Mouse (Mus musculus) cerebral cortex, adult 2 months (tissue): Measurements from ENCODE around the gene Tmem30b.

Experiments used
- WGBS: fragments of 180-500 bp; shearing (Covaris S2); methylation state at CpG from one replicate; pipeline ENCODE4 v1.1.7; 2018; 5-methylcytosine and 5-hydroxymethylcytosine counted together

Tmem30b gene

DNA sequence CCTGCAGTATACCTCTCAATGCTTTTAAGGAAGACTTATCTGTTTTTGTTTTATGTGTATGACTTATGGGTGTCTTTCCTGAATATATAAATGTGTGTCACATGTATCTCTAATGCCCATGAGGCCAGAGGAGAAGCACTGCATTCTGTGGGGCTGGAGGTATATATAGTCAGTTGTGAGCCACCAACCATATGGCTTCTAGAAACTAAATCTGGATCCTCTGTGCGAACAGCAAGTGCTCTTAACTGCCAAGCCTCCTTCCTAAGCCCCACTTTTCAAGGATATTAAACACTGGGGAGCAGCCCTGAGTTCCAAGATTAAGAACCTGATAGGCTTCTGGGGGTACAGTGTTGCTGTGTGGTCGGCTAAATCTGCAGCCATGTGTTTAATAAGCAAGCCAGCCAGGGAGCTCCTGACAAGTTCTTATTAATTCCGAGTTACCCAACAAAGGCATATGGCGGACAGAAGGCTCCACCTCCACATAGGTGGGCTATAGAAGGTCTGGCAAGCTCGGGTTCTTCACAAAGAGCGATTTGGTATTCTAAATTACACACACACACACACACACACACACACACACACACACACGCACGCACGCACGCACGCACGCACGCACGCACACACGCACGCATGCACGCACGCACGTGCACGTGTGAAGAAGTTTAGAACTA, 12.5 kb upstream of the Tmem30b start:
- WGBS = 66% methylated on average over 20 of the region's 20 CpGs

DNA sequence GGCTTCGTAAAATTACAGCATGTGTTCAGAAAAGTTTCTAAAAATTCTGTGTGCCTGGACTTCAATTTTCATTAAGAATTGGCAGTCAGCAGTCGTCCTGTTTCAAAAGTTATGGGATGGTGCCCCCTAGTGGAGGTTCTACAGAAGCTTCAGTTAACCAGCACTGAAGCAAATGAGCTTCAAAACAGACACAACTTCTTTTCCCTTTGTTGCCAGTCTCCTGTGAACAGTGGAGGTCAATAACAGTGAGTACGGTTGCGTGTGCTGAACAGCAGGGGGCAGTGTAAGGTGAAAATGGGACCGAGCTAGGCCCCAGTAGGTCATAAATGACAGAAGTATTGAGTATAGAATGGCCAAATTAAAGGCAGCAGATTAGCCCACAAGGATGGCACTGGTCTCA, 8.0 kb upstream of the Tmem30b start:
- WGBS = 3% methylated on average over 5 of the region's 5 CpGs

DNA sequence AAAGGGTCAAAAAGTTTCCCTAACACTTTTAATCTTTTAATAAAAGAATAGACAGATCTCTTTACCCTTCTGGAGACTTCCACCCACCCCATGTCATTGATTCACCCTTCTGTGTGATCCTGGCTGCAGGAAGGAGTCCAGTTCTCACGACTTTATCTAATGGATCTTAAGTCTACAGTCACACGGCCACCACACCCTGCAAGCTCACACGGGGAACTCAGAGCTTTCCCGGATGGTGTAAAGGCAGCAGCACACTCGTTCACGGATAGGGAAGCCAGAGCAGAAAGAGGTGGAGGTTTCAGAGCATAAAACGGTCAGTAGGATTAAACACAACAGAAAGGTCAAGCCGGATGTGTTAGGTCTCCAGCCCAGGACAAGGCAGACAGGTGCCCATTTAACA, 2.1 kb upstream of the Tmem30b start:
- WGBS = 81% methylated on average over 8 of the region's 8 CpGs

DNA sequence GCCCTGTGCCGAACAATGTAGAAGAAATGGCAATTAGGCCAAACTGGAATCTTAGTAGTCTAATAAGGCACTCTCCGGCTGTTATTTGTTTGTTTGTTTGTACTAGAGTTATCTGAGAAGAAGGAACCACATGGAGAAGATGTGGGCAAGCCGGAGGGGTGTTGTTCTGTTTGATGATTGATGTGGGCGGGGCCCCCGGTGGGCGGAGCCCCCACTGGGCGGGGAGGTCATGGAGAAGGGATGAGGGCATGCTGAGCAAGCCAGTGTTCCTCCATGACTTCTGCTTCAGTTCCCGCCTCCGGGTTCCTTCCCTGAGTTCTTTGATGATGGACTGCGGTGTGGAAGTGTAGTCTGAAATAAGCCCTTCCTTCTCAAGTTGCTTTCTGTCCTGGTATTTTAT, 1.5 kb upstream of the Tmem30b start:
- 41% methylated on average over 10 of the region's 10 CpGs for whole genome bisulfite sequencing

DNA sequence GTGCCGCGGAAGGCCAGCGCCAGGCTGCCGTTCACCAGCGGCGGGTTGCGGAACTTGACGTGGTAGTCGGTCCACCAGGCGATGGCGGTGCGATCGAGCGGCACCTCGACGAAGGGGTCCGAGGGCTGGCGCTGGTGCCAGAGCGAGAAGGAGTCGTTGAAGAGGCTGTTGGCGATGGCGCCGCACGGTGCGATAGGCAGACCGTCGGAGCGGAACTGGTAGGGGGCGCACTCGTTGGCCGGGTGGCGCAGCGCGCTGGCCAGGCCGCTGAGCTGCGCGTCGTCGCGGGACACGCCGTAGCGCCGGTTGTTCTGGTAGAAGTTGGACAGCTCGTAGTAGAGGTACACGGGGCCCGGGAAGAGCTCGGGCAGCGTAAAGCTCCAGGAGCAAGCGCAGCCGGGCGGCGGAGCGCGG, 513 bp downstream of the Tmem30b start:
- WGBS = 2% methylated on average over 55 of the region's 55 CpGs

DNA sequence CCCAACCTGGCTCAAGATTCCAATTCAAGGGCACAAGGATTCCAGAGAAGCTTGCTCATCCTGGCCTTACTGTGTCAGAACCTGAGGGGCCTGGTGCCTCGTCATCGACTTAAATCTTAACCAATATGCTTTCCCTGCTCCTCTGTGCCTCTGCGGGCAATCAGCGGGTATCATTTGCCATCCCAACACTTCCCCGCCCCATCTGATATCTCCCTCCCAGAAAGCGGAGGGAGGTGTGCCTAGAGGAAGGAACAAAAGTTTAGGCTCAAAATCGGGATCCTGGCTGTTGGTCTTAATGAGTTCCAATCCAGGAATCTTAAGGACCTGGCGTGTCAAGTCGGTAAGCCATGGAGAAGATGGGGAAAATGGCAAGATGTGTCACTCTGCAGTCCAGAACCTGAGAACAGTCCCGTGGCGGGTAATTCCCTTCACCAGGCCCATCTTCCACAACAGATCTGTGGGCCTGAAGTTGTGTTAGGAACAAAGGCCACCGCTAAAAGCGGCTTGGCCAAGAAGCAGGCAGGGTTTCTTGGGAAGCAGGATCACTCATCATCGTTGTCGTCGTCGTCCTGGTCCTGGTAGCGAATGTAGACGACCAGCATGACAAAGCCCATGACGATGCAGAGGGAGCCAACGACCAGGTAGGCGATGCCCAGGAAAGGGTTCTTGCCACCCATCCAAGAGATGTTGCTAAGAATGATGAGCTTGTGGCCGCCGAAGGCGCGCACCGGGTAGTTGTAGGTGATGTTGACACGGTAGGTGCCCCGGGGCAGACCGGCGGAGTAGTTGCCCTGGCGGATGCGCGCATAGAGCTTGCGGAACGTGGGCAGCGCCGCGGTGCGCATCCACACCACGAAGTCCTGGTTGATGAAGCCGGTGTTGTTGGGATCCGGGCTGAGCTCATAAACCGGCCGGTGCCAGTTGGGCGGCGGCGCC, 1.2 kb downstream of the Tmem30b start:
- WGBS = 22% methylated on average over 48 of the region's 48 CpGs

DNA sequence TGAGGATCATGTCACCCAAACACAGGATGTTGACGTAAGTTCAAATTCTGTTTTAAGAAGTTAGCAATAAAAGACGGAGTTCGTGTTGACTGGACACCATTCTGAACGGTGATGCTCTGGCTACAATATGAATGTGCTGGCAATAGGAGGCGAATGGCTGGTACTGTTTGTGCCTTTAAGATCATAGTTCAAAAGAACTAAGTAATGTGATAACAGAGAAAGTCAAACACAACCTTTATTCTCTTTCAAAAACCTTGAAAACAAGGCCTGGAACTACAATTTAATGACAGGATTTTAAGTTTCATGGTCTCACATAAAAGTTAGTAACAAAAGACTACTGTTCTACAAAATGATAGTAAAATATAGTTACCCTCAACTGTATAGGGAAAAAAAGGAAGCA, 3.0 kb downstream of the Tmem30b start:
- WGBS = 92% methylated on average over 5 of the region's 5 CpGs

DNA sequence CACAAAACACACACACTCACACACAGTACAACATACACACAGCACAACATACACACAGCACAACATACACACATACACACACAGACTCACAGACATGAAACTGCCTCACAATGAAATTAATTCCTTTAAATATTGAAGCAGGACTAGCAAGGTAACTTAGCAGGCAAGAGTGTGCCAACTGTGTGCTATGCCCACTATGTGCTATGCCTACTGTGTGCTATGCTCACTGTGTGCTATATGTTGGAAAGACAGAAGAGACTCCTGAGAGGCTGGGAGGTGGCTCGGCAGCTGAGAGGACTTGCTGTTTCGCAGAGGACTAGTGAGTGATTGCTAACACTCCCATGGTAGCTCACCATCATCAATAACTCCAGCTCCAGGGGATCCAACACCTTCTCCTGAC, 5.8 kb downstream of the Tmem30b start:
- 96% methylated on average over 2 of the region's 2 CpGs for WGBS

DNA sequence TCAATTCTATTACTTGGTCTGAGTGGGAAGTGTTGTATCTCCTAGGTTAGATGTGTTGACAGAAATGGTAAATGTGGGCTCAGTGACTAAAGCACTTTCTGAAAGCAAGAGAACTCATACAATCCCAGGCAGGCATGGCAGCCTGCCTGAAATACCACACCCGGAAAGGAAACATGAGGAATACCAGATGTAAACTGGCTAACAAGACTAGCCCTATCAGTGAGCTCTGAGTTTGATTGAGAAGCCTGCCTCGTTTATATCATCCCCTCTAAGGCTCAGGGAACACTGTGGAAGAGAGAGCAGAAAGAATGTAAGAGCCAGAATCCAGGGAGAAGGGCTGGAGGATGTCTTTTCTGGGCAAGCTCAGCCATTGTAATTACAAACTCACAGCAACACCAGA, 7.0 kb downstream of the Tmem30b start:
- WGBS = 30% methylated on average over 2 of the region's 2 CpGs

DNA sequence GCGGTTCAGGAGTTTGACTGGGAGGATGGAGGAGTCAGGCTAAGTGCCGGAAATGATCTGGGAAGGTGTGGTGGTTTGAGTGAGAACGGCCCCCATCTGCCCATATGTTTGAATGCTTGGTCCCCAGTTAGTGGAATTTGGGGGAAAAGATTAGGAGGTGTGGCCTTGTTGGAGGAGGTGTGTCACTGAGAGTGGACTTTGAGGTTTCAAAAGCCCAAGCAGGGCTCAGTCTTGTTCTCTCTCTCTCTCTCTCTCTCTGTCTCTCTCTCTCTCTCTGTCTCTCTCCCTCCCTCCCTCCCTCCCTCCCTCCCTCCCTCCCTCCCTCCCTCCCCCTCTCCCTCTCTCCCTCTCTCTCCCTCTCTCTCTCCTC, 8.1 kb downstream of the Tmem30b start:
- 56% methylated on average over 3 of the region's 3 CpGs for WGBS

DNA sequence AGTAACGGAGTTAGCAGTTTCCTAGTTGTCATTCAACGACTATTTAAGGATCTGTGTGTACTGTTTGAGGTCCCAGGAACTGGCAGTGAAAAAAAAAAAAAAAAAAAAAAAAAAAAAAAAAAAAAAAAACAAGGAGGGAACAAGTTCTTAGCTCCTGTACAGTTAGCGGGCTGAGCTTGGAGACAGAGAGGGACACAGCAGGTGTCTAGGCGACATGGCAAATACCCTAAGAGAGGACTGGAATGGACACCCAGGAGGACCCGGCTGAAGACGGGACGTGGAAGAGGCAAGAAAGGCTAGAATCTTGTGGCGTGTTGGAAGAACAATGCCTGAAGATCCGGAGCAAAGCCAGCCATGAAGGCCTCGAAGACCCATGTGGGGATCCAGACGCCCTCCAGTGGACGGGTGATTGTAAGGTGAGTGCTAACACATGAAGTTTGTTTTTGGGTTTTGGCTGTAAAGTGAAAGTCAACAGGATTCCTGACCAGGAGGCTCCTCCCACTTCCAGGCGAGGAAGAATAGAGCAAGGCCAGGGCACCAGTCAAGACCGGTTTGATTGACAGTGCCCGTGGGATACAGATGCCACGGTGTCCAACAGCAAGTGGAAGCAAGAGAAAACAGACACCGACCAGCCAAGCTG, 8.6 kb downstream of the Tmem30b start:
- 40% methylated on average over 17 of the region's 17 CpGs for WGBS

DNA sequence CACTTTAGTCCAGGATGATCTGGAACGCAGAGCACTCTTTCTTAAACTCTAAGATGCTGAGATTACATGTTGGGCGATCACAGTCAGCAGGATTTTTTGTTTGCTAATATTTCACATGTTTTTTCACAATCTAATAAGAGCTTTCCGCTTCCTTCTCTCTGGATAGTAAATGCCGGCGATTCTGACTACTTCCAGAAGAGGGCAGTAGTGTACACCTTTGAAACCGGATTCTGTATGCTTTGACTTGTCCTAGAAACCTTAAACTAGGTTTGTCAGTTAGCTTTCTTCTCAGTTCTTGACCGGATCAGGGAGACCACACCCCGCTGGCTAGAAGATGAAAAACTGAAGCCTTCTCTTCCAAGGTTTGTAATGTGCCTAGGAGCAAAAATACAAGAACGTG, 11.6 kb downstream of the Tmem30b start:
- 11% methylated on average over 9 of the region's 9 CpGs for WGBS

DNA sequence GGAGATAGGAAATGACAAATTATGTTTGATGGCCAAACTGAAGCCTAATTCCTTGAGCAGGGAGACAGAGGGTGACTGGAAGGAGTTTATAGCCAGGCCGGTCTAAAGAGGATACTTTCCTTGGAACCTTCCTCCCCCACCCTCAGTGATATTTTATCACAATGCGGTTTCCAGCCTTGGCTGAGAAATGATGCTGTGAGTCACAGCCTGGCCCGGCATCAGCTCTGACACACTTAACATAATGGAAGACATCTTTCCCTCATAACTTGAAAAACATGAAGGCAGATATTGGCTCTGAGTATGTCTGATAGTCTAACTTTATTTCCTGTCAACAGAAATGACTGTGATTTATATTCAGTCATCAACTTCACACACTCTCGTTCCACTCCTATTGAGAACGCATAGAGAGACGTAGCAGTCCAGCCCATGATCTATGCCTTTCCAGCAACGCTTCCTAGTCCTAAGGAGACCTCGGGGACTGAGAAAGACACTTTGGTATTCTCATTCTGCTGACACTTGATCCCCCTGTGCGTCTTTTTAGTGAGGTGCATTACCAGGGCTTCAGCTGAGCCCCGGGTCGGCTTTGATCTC, 14.2 kb downstream of the Tmem30b start:
- 67% methylated on average over 11 of the region's 11 CpGs for WGBS

DNA sequence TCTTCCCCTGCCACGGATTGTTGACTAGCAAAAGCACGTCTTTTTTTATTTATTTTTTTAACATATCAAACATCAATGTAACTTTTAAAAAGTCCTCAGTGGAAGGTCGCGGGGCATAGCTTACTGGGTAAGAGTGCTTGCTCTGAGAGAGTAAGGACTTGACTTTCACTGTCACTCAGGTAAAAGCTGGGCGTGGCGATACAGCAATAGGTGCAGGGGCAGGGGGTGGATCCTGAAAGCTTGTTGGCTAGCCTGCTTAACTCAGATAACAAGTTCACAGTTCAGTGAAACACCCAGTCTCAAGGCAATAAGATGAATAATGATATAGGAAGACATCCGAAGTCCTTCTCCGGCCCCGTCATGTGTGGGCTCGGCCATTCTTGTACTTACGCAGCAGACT, 16.6 kb downstream of the Tmem30b start:
- WGBS = 91% methylated on average over 11 of the region's 11 CpGs

DNA sequence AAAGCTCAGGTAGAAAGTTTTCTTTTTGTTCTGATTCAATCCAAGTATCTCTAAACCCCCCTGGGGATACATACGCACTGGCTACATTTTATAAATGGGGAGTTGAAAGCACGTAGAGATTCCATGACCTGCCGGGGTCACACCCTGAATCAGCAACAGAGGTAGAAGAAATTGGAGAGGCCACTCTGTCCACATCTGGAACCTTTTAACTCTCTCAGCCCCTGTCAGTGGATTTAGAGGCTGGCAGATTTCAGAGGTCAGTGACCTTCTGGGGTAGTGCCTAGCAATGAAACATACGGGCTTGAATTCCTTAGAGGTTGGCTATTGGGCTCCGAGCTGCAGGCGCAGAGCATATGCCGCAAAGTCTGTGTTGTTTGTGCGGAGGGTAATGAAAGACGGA, 17.1 kb downstream of the Tmem30b start:
- WGBS = 79% methylated on average over 9 of the region's 9 CpGs

DNA sequence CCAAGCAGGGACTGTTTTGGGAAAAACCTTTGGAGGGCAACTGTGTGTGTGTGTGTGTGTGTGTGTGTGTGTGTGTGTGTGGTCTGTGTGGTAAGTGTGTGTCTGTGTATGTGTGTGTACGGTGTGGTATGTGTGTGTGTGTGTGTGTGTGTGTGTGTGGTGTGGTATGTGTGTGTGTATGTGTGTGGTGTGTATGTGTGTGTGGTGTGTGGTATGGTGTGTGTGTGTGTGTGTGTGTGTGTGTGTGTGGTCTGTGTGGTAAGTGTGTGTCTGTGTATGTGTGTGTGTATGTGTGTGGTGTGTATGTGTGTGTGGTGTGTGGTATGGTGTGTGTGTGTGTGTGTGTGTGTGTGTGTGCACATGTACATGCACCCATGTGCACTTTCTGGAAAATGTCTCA, 18.1 kb downstream of the Tmem30b start:
- 87% methylated on average over 1 of the region's 1 CpGs for WGBS

DNA sequence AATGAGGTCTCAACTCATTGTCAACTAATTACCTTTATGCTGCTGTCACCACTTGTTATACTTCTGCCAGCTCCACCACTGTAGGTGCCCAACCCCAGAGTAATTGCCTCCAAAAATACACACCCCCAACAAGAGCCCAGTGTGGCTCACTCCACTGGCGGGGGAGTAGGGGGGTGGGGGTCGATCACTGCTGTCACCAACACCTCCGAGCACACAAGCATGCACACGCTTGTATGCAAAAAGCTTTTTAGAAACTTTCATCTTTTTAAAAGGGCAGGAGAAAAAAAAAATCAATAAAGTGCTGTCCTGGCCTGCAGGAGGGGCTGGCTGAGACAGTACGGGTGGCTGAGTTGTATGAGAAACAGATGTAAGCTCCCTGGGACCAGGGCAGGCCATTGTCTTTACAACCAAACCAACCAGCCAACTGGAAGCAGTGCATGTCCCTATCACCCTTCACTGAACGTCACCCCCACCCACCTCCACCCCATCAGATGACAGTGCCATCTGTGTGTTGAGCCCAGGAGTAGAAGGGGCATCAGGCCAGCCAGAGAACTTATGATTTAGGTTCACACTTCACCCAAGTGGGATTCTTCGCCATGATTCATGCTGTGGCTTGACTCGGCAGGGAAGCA, 20.8 kb downstream of the Tmem30b start:
- 56% methylated on average over 8 of the region's 8 CpGs for WGBS

DNA sequence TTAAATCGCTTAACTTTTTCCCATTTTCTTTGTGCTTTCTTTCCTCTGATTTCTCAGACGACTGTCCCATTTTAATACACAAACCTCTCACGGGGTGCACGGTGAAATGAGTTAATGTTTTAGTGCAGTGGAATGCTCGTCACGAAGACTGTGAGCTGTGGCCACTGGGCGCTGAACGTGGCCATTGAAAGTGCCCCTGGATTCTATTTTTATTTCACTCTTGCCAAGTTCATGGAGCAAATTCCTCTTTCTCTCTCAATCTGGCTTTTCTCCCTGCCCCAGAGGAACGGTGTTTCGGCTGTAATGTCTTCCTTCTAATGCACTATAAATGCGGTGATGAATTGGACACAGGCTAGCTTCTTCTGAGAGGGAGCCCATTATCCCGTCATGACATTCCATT, 23.1 kb downstream of the Tmem30b start:
- 75% methylated on average over 12 of the region's 12 CpGs for WGBS

DNA sequence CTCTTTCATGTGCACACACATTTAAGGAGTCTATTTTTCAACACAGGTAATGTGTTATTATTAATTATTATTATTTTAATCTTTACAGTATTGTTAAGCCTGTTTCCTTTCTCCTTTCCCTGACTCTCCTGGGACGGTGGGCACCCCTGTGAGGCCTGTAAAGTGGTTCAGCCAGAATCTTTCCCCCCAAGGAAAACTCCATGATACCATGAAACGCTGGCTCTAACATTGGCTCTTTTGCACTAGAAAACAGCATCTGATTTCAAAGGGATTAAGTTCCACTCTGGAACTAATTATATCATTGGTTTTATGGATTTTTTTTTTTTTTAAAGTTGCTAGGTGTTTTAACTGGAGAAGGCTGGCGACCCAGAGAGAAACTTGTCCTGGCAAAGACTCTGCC, 24.2 kb downstream of the Tmem30b start:
- WGBS = 85% methylated on average over 3 of the region's 3 CpGs

DNA sequence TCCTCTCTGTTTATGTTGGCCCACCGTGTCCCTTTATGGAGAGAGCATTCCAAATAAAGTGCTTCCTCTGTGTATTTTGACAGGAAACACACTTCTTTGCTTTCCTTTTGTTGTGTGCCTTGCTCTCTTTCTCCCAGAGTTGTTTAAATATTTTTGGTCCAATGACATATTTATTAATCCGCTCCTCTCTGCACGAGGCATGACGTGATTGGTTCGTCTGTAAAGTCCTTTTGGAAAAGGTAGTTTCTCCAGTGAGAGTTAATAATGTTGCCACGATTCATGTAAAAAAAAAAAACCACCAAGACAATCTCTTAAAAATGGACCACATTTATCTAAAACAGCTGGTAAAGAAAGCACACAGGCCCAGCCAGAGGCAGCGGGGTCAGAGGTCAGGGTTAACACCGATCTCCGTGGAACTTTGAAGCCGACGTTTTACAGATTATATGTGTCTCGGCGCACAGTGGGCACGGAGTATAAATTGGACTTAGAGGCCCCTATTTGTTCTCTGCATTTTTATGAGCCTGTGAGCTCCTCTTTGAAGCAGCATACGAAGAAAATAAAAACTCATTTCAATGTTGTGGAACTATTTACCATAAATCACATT, 24.9 kb downstream of the Tmem30b start:
- WGBS = 80% methylated on average over 15 of the region's 15 CpGs

DNA sequence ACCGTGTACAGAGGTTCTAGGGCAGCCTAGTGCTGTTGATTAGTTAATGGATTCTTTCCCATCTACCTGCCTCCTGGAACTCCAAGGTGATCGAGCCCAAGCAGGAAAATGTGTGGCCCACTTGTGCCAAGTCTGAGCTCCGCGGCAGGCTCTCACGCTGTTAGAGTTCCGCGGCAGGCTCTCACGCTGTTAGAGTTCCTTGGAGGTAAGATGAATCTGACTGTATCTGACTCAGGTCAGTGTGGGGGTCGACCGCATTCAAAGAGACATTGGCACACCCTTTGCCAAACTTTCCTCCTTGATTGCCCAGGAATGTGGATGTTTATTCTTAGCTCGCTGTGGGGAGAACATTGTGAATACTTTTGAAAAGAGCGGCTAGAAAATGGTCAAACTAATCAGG, 28.4 kb downstream of the Tmem30b start:
- WGBS = 53% methylated on average over 12 of the region's 12 CpGs
